Mouse (Mus musculus) large intestine, adult 2 months (tissue): ENCODE measurements around the gene Mdp1. TPM values are rescaled to one million over a fixed set of nuclear protein-coding genes. Genes with fewer than 3 reads are reported as not detected.
A peak's percentile ranks its signal among the peaks of the same experiment; 100 is the strongest.

Experiments
- DNase-seq: peaks from one replicate; pipeline ENCODE4 v3.0.0-alpha.2; 2012; ENCODE audit warnings: low read depth, low spot score
- WGBS: fragments of 180-500 bp; shearing (Covaris S2); methylation state at CpG from one replicate; pipeline ENCODE4 v1.1.7; 2018; 5-methylcytosine and 5-hydroxymethylcytosine counted together
- polyA plus RNA-seq: library from polyadenylated mRNA; depleted of rRNA; stranded (reverse); fragments of >200 nt; gene quantifications from 2 replicates; pipeline ENCODE4 v1.2.3, GENCODE M21; 2012

The Mdp1 gene
- polyA plus RNA-seq, 1 experiment = 44.6 TPM

DNA sequence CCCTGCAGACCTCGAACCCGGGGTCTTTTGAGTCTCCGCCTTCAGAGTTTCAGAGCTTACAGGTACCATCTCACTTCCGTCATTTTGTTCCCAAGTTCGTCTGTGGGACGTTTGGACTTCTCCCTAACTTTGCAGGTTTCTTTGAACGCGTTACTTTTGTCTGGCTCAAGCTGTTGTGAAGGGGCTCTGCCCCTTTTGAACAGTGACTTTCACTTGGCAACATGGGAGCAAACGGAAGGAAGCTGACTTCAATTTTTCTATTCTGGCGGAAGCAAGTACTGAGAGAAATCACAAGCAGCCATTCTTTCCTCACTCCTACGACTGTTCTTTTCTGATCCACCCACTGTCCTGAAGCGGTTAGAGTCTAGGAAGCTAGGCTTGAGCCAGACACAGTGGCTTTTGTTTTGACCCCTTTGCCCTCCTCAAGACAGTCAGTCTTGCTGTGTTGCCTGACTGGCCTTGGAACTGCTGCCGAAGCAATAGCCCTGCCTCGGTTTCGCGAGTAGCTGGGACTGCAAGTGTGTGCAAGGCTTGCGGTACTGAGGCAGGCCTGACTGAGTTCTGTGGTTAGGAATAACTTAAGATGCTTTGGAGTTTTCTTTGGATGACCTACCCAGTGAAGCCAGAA lies 15.9 kb downstream of the Mdp1 start:
- WGBS = 4% methylated on average over 17 of the region's 17 CpGs
- no peak for DNase-seq

DNA sequence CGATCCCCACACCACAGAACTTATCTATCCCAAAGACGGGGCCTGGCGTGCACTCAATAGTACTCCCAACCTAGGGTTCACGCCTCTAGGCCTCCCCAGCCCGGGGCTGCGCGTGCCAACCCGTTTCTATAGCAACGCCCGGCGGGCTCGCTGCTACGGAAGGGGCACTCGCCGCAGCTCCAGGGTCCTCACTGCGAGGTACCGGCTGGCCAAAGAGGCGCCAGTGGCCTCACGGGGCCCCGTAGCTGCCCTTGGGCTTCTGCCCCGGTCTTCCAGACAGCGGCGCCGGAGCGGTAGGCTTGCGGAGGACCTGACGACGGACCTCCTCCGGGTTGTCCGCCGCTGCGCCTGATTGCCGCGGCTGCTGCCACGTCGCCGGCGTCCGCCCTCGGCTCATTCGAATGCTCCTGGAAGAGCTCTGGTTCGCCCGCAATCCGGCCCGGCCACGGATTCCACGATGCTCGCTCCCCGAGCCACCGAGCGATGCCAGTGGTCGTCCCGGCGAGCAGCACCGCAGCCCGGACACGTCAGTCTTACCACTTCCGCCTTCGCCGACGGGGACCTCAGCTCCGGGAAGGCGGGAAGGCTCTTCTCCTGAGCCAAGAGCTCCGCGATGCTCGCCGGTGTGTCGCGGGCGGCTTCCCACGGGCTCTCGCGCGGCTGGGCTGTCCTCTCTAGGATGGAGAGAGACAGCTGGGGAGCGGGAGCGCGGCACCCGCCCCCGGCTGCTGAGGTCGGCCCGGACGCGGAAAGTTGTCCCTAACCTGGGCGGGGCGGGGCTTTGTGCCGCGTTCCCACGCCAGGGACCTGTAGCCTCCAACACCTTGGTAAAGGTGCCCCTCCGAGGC lies 17.0 kb downstream of the Mdp1 start, which contains the start of gene Tm9sf1:
Gene Tm9sf1 (minus strand): TSS at position 747 of the 848 bp plus-strand sequence.
- DNase-seq = no peak
- WGBS = under 1% methylated on average over 89 of the region's 89 CpGs

DNA sequence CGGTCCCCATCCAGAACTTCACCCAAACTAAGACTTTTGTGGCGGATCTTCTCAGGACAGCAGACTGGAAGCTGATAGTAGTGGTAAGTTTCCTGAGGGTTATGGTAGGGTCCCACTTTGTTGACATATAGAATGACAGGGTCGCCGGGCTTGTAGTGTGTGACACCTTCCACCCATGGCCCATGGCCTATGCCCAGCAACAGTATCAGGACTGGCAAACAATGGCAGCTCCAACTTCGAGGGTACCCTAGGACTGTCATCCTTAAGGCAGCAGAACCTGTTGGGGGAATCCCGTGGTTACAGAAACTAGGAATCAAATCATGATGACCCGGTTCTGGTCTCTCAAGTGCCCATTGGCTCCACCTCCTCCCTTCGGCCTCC lies 17.6 kb downstream of the Mdp1 start:
- WGBS = 13% methylated on average over 8 of the region's 8 CpGs
- DNase-seq = no peak

DNA sequence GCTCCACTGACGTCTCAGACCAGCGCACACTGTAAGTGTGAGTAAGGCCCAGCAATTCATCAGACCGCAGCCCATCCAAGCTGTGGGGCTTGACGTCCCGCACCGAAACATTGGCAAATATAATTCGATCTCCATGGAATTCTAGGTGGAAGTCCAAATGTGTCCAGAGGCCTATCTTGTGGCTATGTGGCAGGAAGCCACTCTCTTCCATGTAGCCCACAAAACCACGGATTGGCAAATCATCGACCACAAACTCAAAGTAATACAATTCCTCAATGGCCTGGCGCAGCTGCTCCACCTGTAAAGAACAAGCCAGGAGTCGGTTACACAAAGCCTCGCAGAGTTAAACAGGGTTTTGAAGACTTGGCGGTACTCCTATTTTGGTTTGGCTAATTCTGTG lies 19.0 kb downstream of the Mdp1 start:
- 92% methylated on average over 13 of the region's 13 CpGs for WGBS
- no peak for DNase-seq

DNA sequence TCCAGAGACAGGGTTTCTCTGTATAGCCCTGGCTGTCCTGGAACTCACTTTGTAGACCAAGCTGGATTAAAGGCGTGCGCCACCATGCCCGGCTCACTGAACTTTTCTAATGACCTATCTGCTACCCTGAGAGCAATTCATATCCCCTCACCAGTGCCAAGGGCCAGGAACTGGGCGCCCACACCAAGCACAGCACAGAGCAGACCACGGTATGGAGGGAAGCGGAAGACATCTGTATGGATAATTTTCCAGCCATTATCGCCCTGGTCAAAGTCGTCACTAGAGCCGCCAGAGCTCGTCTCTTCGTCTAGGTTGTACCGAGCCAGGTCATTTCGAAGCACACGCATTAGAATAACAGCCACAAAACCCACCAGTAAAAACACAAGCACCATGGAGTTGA lies 19.5 kb downstream of the Mdp1 start:
- WGBS = 96% methylated on average over 14 of the region's 14 CpGs
- no peak for DNase-seq

DNA sequence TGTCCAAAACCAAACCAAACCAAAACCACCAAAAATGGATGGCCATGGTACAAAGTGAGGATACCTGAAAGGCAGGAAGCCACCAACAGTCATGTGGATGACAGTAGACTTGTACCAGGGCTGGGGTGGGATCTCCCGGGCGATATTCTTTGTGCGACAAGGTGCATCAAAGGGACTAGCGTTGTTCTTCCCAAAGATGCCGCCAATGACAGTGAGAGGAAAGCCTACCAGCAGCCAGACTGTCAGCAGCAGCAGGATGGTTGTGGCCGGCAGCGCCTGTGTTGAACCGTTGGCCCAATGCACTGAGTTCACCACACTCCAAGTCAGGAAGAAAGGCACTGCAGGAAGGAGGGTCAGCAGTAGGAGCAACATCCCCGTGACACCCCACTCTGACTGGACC lies 22.5 kb downstream of the Mdp1 start, which contains the start of gene Gm49378:
Gene Gm49378 (minus strand): TSS at position 101 of the 400 bp plus-strand sequence.
- DNase-seq = no peak
- WGBS = 95% methylated on average over 9 of the region's 9 CpGs

DNA sequence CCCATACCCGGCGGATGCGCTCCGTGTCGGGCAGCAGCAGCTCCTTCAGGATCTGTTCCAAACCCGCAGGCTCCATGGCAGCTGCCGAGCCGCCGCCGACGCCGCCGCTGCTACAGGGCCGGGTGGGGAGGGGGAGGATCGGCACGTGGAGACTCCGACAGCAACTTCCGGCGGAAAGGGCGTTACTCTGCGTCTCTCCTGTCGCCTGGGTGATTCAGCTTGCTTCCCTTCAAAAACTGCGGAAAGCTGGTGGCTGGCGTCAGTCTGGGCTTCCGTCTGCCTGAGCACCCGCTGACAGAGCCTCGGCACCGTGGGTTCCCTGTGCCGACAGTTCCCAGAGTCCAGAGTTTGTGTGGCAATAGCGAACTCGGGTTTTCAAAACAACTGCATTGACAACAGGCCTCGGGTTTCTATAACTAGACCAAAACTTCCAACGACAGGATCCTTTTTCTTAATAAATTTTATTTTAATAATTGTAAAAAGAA lies 24.7 kb downstream of the Mdp1 start, which contains the start of gene Ipo4:
Gene Ipo4 (minus strand): TSS at position 435 of the 485 bp plus-strand sequence.
- no peak for DNase-seq
- WGBS = under 1% methylated on average over 33 of the region's 33 CpGs

DNA sequence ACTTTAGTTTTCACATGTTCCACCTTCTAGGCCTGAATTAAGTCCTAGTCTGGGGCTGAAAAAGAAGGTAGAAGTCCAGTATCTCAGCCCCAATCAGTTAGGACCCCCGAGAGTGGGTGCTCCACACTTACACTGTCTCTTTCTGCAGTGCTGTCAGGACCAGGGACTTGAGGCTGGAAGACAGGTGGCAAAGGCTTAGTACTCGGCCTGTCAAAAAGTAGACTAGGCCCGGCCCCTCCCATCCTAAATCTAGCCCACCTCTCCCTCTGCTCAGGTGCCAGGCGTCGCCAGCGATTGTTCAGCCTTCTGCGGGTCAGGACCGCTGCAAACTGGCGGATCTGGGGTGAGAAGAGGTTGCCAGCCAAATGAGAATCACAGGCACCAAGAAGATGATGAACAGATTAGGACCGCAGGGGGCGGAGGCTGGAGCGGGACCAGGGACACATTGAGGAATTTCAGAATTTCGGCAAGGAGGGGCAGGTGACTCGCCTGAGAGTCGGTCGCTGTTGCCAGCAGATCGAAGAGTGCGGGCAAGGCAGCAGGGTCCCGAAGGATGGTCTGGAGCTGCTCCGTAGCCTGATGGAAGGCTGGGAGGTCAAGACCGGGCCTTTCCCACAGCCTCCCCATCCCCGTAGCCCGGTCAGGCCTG lies 25.3 kb downstream of the Mdp1 start:
- no peak for DNase-seq
- 3% methylated on average over 23 of the region's 23 CpGs for WGBS

DNA sequence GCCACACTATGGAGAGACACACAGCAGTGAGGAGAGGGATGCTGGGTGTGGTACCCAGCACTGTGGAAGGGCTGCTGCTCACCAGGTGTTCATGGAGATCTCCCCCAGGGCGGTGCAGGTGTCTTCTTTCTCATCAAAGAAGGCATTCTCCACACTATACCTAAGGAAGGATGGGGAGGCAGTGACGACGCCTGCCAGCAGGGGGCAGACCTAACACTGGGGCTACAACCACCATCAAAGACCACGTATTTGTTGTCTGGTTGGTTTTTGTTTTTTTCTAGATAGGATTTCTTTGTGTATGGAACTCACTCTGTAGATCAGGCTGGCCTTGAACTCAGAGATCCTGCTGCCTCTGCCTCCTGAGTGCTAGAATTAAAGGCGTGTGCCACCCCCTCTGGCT lies 31.0 kb downstream of the Mdp1 start:
- DNase-seq = no peak
- 35% methylated on average over 5 of the region's 5 CpGs for WGBS

DNA sequence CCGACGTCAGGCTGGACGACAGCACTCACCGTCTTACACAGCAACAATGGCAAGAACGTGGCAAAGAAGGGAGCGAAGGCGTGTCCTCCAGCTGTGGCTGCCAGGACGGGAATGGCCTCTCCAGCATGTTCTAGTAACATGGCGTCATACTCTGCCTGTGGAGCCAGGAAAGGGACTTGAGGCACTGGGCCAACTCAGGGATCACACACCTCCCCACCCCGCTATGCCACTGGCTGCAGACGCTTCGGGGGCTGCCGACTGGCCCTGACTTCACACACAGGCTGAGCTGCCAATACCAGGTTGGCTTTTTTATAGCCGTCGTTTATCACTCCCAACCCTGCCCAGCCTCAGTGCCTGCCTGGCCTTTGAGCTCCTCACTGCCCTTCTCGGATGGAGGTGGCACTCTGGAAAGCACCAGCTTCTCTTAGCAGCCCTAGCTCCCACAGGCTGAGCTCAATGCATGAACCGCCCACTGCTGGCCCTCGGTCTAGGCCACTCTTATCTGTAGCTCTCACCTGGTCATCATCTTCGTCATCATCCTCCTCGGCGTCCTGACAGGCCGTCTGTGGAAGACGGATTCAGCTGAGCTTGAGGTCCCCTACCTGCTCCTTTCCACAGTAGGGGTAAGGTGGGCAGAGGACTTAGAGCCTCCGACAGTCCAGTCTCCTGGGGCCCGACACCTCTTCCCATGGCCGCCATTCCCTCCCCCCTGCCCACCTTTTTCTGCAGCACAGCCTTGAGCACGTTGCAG lies 32.1 kb downstream of the Mdp1 start:
- 78% methylated on average over 27 of the region's 27 CpGs for WGBS
- no peak for DNase-seq

DNA sequence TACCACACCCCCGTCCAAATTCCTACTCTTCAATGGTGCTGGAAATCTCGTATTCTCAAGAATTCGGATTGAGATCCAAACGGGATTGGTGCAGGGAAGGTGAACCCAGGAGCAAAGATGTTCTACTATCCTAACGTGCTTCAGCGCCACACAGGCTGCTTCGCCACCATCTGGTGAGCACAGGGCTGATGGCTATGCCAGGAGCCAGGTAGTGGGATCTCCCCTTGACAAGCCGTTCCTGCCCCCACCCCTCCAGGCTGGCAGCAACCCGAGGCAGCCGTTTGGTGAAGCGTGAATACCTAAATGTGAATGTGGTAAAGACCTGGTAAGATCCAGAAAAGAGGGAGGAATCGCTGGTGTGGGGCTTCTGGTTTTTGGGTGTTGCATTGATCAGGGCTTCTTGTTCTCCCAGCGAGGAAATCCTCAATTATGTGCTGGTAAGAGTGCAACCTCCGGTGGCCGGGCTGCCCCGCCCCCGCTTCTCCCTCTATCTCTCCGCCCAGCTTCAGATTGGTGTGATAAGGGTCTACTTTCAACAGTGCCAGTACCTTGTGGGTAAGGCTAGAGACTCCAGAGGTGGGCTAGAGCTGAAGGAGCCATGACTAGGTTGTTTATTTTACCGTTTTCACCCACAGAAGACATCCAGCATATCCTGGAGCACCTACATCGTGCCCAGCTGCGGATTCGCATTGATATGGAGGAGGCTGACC lies 41.7 kb downstream of the Mdp1 start:
- no peak for DNase-seq
- WGBS = 36% methylated on average over 22 of the region's 22 CpGs

DNA sequence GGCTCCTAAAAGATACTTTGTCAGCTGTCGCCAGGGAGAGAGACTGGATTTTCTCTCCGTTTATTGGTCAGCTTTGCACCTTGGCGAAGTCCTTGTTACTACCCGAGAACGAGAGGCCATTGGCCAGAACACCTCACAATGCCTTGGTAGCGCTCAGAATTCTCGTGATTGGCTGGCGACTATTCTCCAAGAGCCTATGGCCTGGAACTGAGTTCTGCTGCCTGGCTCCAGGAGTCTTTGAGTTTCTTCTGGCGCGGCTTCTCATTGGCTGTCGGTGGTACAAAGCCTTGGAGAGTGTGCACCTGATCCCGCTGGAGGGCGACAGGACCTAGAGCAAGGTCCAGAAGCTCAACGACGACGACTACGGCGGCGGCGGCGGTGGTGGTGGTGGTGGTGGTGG lies 42.5 kb downstream of the Mdp1 start, which contains the start of gene Rec8:
Gene Rec8 (plus strand): TSS at position 216 of the 400 bp plus-strand sequence.
- WGBS = 18% methylated on average over 21 of the region's 21 CpGs
- peak; percentile 75 for DNase-seq

DNA sequence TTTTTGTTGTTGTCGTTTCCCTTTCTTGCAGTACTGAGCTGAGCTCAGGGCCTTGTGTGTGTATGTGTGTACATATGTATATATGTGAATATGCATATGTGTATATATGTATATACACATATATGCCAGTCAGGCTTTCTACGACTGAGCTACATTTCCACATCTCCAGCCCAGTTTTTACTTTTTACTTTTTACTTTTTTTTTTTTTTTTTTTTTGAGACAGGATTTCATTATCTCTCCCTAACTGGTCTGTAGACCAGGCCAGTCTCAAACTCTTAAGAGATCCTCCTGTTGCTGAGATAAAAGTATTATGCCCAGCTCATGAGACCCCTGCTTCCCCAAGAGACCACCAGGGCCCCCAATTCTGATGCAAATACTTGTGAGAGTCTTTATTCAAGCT lies 43.5 kb downstream of the Mdp1 start:
- no peak for DNase-seq
- 82% methylated on average over 2 of the region's 2 CpGs for WGBS

DNA sequence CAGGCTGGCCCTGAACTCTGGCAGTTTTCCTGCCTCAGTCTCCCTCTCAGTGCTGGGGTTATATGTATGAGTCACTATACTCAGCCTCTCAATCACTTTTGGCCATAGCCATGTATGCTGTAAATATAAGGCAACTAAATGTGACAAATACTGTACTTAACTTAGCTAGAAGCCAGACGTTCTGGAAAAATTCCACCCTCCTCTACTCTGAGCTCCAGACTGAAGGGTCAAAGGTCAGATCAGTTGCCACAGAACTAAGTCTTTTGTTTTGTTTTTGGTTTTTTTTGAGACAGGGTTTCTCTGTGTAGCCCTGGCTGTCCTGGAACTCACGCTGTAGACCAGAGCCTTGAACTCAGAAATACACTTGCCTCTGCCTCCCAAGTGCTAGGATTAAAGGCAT lies 44.4 kb downstream of the Mdp1 start:
- WGBS = 50% methylated on average over 2 of the region's 2 CpGs
- DNase-seq = no peak

DNA sequence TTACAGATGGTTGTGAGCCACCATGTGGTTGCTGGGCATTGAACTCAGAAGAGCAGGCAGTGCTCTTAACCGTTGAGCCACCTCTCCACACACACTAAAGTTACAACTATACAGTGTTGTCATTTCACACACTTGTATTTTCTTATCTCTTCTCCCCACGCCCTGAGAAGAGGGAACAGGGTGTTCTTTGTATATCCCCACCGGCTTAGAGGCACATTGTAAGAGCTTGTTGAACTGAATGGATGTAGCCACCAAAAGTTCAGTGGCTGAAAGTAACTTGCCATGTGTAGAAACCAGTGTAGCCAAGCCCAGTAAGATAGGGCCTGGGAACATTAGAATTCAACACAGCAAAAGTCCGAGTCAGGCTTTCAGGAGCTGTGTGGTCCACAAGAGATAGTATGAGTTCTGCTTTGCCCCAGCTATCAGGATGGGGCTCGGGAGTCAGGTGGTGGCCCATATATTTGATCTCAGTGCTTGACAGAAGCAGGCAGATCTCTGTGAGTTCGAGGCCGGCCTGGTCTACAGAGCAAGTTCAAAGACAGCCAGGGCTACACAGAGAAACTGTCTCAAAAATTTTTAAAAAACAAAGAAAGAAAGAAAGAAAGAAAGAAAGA lies 45.6 kb downstream of the Mdp1 start:
- WGBS = 73% methylated on average over 7 of the region's 7 CpGs
- no peak for DNase-seq

DNA sequence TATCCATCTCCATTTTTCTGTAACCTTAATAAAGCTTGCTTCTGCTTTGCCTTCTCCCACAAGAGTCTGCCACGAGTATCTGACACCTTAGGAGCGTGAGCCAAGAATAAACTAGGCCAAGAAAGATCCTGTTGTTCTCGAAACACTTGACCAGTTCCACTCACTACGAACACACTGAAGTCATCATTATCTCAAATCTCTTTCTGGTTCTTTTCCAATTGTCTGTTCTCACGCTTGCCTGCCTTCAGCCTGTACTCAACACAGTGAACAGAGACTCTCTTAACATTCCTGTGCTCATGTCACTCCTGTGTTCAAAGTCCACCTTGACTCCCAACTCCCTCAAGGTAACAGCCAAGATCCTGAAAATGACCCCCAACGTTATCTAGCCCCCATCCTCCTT lies 47.0 kb downstream of the Mdp1 start:
- WGBS = 42% methylated on average over 6 of the region's 6 CpGs
- DNase-seq = no peak

DNA sequence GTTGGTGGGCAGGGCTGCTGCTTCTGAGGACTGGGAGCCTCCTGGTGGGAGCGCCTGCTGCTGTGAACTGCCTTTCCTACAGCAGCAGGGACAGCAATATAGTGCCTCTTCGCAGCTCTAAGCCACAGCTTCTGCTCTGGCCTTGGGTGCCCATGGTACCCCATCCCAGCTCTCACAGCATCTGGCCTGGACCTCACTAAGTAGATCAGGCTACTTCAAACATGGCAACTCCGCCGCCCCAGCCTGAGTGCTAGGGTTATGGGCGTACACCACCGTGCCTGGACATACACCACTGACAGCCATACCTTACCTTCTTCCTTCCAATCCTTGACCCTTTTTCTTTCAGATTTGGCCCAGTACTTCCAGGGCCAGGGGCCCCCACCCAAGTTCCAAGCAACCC lies 52.0 kb downstream of the Mdp1 start:
- no peak for DNase-seq
- WGBS = 96% methylated on average over 6 of the region's 6 CpGs
